Mouse (Mus musculus) liver, embryonic 14.5 days (tissue): ENCODE data around the gene Agap1.

Experiments
- CTCF ChIP-seq: IDR thresholded peaks from 2 replicates; pipeline ENCODE4 v1.5.1; 2016; ENCODE audit warnings: antibody characterized with exemption, low read depth, control low read depth
- EP300 ChIP-seq: IDR thresholded peaks from 2 replicates; pipeline ENCODE4 v1.6.1; 2016; ENCODE audit warnings: antibody characterized with exemption, low read depth

GRCm38 (mm10) chr1:89666154-89666553, 211.5 kb downstream of the Agap1 start:
- TF ChIP-seq CTCF (no peak), EP300 (no peak)
